Mouse (Mus musculus) lung, embryonic 14.5 days (tissue): ENCODE results near the gene Cdadc1. TPM values are rescaled to one million over a fixed set of nuclear protein-coding genes. Genes with fewer than 3 reads are reported as not detected.

ENCODE experiments used
- ATAC-seq: fragments of 200-750 bp; cut with Nextera tagmentation; 2 replicates; pipeline ENCODE4 v1.8.0; 2017; ENCODE audit warnings: mild to moderate bottlenecking, moderate TSS enrichment, moderate library complexity; ENCODE audit not compliant: insufficient read depth
- DNase-seq: peaks from one replicate; pipeline ENCODE4 v3.0.0-alpha.2; 2015
- H3K27ac ChIP-seq: fragments of 300-500 bp; sonication (generic); 2 replicates; pipeline ENCODE4 v1.5.1; 2014; ENCODE audit warnings: low read depth, mild to moderate bottlenecking, moderate library complexity
- H3K27me3 ChIP-seq: fragments of 300-500 bp; sonication (generic); 2 replicates; pipeline ENCODE4 v1.6.1; 2014; ENCODE audit warnings: low read length, control low read depth; ENCODE audit not compliant: insufficient read depth
- H3K36me3 ChIP-seq: fragments of 300-500 bp; sonication (generic); 2 replicates; pipeline ENCODE4 v1.6.1; 2014; ENCODE audit warnings: control low read depth; ENCODE audit not compliant: insufficient read depth
- H3K4me1 ChIP-seq: fragments of 300-500 bp; sonication (generic); 2 replicates; pipeline ENCODE4 v1.6.1; 2014; ENCODE audit warnings: antibody characterized with exemption, control low read depth; ENCODE audit not compliant: insufficient read depth
- H3K4me2 ChIP-seq: fragments of 300-500 bp; sonication (generic); 2 replicates; pipeline ENCODE4 v1.6.1; 2014; ENCODE audit warnings: mild to moderate bottlenecking
- H3K4me3 ChIP-seq: fragments of 300-500 bp; sonication (generic); 2 replicates; pipeline ENCODE4 v1.5.1; 2014; ENCODE audit warnings: low read depth, low read length
- H3K9ac ChIP-seq: fragments of 300-500 bp; sonication (generic); 2 replicates; pipeline ENCODE4 v1.6.1; 2014
- H3K9me3 ChIP-seq: fragments of 300-500 bp; sonication (generic); 2 replicates; pipeline ENCODE4 v1.6.1; 2016; ENCODE audit warnings: low read depth, low read length, control low read depth
- CTCF ChIP-seq: IDR thresholded peaks from 2 replicates; pipeline ENCODE4 v1.5.1; 2016; ENCODE audit warnings: antibody characterized with exemption, low read depth
- WGBS: fragments of 180-500 bp; shearing (Covaris S2); extraction: QIAGEN DNeasy Blood & Tissue Kit; methylation state at CpG from one replicate; pipeline ENCODE4 v1.1.7; 2014; 5-methylcytosine and 5-hydroxymethylcytosine counted together
- polyA plus RNA-seq: library from polyadenylated mRNA; unstranded; fragments of >200 nt; fragmentation: Nextera tagmentation; extraction: Ambion mirVana; gene quantifications from 2 replicates; pipeline ENCODE4 v1.2.1, GENCODE M21; 2014

The Cdadc1 gene
- polyA plus RNA-seq, 1 experiment from 2014 or later, result 32.5 TPM

GRCm38 (mm10) chr14:59543956-59544355 lies 53.8 kb downstream of the Cdadc1 start:
- DNase-seq, result no peak
- Histone ChIP-seq H3K27ac (no peak overlapping the region), H3K4me3 (no peak overlapping the region), H3K4me1 (peaks cover 4% of the 10 kb centered on the region; the same call in 1 of the 2 replicates), H3K9me3 (no peaks in the 10 kb centered on the region), H3K9ac (no peak overlapping the region), H3K27me3 (no peaks in the 10 kb centered on the region), H3K36me3 (no peaks in the 10 kb centered on the region), H3K4me2 (no peak overlapping the region)
- ATAC-seq, result no peak
- TF ChIP-seq CTCF, result no peak
- WGBS, result 72% methylated on average over 5 of the region's 5 CpGs

DNA sequence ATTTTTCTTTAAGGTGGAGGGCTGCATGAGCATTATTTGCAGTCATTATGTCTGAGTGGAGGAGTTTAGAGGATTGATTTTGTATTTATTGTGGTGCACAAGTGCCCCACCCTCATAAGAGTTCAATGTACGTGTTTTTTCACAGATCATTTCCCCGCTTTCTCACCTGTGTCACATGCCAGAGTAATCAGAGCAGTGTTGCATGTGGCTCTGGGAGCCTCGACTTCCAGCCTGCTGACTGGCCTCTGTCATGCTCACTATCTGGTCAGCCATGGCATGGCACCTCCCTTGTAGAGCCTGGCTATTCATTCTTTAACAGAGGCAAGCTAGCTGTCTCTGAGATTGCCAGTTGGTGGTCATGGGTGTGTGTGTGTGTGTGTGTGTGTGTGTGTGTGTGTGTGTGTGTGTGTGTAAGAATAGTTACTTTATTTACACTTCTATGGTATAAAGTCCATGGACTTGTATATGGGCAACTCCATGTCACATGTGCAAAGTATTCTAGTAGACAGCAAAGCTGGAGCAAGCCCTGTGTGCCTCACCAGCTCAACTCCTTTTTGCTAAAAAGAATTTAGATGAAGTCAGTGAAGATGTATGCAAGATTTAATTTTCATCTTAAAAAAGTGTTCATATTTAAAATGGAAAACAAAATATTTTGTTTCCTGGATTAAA lies 54.5 kb downstream of the Cdadc1 start:
- no peak for TF ChIP-seq CTCF
- ATAC-seq (no peak), DNase-seq (no peak)
- Histone ChIP-seq H3K27me3 (no peaks in the 10 kb centered on the region), H3K9me3 (no peaks in the 10 kb centered on the region), H3K36me3 (no peaks in the 10 kb centered on the region), H3K4me2 (no peak overlapping the region), H3K4me1 (no peaks in the 10 kb centered on the region), H3K4me3 (no peak overlapping the region), H3K9ac (no peak overlapping the region), H3K27ac (no peak overlapping the region)
- WGBS, result 63% methylated on average over 3 of the region's 3 CpGs

DNA sequence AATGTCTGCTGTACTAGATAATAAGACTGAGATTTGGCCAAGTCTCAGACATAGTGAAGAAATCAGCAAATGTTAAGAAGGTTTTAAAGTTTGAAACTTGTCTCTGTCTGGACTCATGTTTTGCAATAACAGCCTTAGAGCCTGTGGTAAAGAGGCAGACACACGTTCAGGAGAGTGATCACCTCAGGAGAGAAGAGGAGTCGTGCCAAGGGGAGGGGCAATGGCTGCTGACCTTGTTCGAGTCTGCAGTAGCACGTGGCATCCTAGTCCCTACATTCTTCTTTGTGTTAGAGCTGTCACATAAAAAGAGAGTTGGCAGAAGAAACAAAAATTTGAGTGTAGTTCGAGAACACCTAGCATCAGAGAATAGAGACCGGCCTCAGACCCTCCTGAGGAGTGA lies 57.0 kb downstream of the Cdadc1 start:
- H3K27ac ChIP-seq, result no peak overlapping the region
- H3K4me1 ChIP-seq, result no peaks in the 10 kb centered on the region
- TF ChIP-seq CTCF, result no peak
- no peak overlapping the region for H3K4me3 ChIP-seq
- DNase-seq, result no peak
- H3K36me3 ChIP-seq, result no peaks in the 10 kb centered on the region
- no peak overlapping the region for H3K9ac ChIP-seq
- no peak overlapping the region for H3K4me2 ChIP-seq
- WGBS, result 76% methylated on average over 6 of the region's 6 CpGs
- H3K27me3 ChIP-seq, result no peaks in the 10 kb centered on the region
- no peaks in the 10 kb centered on the region for H3K9me3 ChIP-seq
- ATAC-seq, result no peak

GRCm38 (mm10) chr14:59540230-59540629 lies 57.5 kb downstream of the Cdadc1 start:
- Histone ChIP-seq H3K27me3 (no peaks in the 10 kb centered on the region), H3K4me2 (no peak overlapping the region), H3K36me3 (no peaks in the 10 kb centered on the region), H3K4me3 (no peak overlapping the region), H3K4me1 (no peaks in the 10 kb centered on the region), H3K27ac (no peak overlapping the region), H3K9me3 (no peaks in the 10 kb centered on the region), H3K9ac (no peak overlapping the region)
- no peak for DNase-seq
- no peak for TF ChIP-seq CTCF
- no peak for ATAC-seq
- 74% methylated on average over 2 of the region's 2 CpGs for WGBS

DNA sequence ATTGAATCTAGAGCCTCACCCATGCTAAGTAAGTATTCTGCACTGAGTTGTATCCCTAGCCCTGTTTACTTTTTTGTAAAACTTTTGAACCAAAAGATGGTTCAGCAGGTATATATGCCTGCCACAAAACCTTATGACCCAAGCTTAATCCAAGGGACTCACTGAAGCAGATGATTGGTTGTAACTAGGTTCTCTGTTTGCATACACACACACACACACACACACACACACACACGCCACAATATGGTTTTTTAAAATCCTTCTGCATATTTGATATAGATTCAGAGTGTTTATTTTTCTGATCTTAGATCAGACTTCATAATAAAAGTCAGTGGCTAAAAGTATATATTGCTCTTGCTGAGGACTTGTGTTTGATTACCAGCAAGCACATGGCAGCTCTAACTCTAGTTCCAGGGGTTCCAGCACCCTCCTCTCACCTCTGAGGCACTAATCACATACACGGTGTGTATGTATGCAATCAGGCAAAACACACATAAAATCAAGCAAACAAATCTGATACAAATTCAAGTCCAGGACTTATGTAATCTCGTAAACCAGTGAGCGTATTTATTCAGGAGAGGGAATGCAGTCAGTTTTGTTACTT lies 59.8 kb downstream of the Cdadc1 start:
- H3K27me3 ChIP-seq, result no peaks in the 10 kb centered on the region
- no peaks in the 10 kb centered on the region for H3K36me3 ChIP-seq
- TF ChIP-seq CTCF, result no peak
- H3K4me3 ChIP-seq, result no peak overlapping the region
- no peaks in the 10 kb centered on the region for H3K9me3 ChIP-seq
- DNase-seq (no peak), ATAC-seq (no peak)
- 73% methylated on average over 4 of the region's 4 CpGs for WGBS
- no peak overlapping the region for H3K9ac ChIP-seq
- no peak overlapping the region for H3K27ac ChIP-seq
- no peaks in the 10 kb centered on the region for H3K4me1 ChIP-seq
- H3K4me2 ChIP-seq, result no peak overlapping the region

GRCm38 (mm10) chr14:59533908-59534307 lies 63.9 kb downstream of the Cdadc1 start:
- H3K4me1 ChIP-seq, result 0 out of 2 replicates have a peak, but pooled peaks cover 3% of the 10 kb centered on the region
- ATAC-seq (no peak), DNase-seq (no peak)
- H3K9me3 ChIP-seq, result no peaks in the 10 kb centered on the region
- H3K36me3 ChIP-seq, result peaks cover 3% of the 10 kb centered on the region; the same call in 1 of the 2 replicates
- no peak for TF ChIP-seq CTCF
- no peak overlapping the region for H3K9ac ChIP-seq
- H3K4me3 ChIP-seq, result no peak overlapping the region
- no peaks in the 10 kb centered on the region for H3K27me3 ChIP-seq
- H3K27ac ChIP-seq, result no peak overlapping the region
- H3K4me2 ChIP-seq, result no peak overlapping the region

DNA sequence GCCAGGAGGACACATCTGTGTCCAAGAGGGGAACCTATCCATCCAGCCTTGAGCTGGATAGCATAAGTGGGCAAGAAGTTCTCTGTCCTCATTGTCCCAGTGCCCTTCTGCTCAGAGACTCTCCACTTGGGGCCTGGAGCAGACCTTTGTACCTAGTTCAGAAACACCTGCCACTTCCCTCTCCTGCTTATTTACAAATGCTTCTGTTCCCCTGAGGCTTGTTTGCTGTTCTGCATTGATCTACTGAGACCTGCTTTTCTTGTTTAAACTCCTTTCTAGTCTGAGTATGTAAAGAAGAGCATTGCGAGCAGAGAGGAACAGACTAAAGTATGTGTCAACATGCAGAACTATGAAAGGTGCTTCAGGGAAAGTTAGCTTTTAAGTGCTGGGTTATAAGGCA lies 64.8 kb downstream of the Cdadc1 start:
- ATAC-seq, result peak; percentile 54
- Histone ChIP-seq H3K4me1 (0 out of 2 replicates have a peak, but pooled peaks cover 3% of the 10 kb centered on the region), H3K36me3 (peaks cover 3% of the 10 kb centered on the region; the same call in 1 of the 2 replicates), H3K9me3 (no peaks in the 10 kb centered on the region), H3K9ac (no peak overlapping the region), H3K27me3 (no peaks in the 10 kb centered on the region), H3K27ac (peak overlapping the region; percentile 65; the same call in 1 of the 2 replicates), H3K4me3 (no peak overlapping the region), H3K4me2 (no peak overlapping the region)
- 57% methylated on average over 1 of the region's 1 CpGs for WGBS
- TF ChIP-seq CTCF, result no peak
- no peak for DNase-seq
